Mouse (Mus musculus) layer of hippocampus, adult 6 months (tissue): Measurements from ENCODE around the gene Tas2r104. TPM values are rescaled to one million over a fixed set of nuclear protein-coding genes. Genes with fewer than 3 reads are reported as not detected.

Experiments used
- long read RNA-seq, 2 experiments: library from polyadenylated mRNA; unstranded; transcript quantifications; one replicate each; pipeline ENCODE4 v2.0.0; 2019 to 2020
- polyA plus RNA-seq: library from polyadenylated mRNA; unstranded; fragments of <200 nt; fragmentation: Nextera tagmentation; gene quantifications from 2 replicates; pipeline ENCODE4 v1.2.3, GENCODE M21; 2021

The Tas2r104 gene
- not detected in 2 replicates for polyA plus RNA-seq
- long read RNA-seq, experiment 1: 0 reads
- long read RNA-seq, experiment 2: 0 reads

DNA sequence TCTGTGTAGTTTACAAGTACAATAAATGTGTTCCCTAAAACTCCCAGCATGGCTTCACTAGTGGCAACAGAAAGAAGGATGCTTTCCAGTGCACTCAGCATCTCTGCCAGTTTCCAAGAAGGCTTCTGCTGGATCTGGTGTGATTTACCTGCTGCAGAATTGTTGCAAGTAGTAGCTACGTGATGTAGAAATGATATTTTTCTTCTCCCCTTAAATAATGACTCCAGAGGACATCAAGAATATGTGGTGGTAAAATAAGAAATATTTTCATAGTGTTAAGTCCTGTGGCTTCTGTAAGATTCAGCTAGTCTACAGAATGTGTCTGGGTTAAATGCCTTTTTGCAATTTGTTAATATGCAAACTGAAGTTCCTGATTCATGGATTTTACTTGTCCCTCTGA lies at the start of gene Tas2r104:
Gene Tas2r104 (minus strand): TSS at position 101 of the 400 bp plus-strand sequence.

DNA sequence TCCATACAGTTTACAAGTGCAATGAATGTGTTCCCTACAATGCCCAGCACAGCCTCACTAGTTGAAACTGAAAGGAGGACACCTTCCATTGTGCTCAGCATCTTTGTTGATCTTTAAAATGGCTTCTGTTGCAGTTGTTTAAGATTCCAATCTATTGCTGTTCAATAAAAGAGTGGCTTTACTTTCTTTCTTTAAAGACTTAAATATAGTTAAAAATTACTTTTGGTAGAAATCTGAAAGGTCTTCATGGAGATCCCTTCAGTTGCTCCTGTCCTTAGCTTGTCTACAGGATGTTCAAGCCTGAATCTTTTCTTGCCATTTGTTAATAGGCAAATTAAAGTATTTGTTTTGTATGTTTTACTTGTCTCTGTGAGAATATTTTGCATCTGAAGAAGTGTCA lies 4.4 kb upstream of the Tas2r104 start, which contains the start of gene Tas2r114:
Gene Tas2r114 (minus strand): TSS at position 101 of the 400 bp plus-strand sequence.

GRCm38 (mm10) chr6:131687395-131687794 lies 1.9 kb upstream of the Tas2r104 start, which contains the start of gene Tas2r105:
Gene Tas2r105 (minus strand): TSS chr6:131687495.

GRCm38 (mm10) chr6:131678786-131679185 lies 6.8 kb downstream of the Tas2r104 start, which contains the start of gene Tas2r106:
Gene Tas2r106 (minus strand): TSS chr6:131678886.

DNA sequence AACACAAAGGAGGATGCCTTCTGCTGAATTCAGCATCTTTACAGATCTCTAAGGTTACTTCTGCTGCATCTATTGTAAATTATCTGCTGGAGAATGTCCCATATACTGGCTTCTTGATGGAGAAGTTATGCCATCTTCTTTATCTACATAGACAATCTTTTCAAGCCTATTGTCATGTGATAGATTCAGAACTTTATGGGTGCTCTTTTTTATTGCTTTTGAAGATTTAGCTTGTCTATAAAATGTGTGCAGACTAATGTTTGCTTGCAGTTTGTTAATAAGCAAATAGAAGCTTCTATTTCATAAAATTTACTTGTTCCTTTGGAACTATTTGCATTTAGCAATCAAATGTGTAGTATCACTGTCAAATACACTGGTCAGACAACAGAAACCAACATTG lies 25.5 kb downstream of the Tas2r104 start, which contains the start of gene Tas2r107:
Gene Tas2r107 (minus strand): TSS at position 101 of the 400 bp plus-strand sequence.

Other genes starting within 250 kb of the Tas2r104 start
- not detected in 2 replicates for gene 5430401F13Rik, start 199.3 kb downstream of the Tas2r104 start, polyA plus RNA-seq
- not detected in 2 replicates for gene Gm6619, start 199.3 kb downstream of the Tas2r104 start, polyA plus RNA-seq
- not detected in 2 replicates for gene Tas2r130, start 54.8 kb downstream of the Tas2r104 start, polyA plus RNA-seq
- not detected in 2 replicates for gene Tas2r107, start 25.6 kb downstream of the Tas2r104 start, polyA plus RNA-seq
- gene Tas2r106, start 6.9 kb downstream of the Tas2r104 start, polyA plus RNA-seq: not detected in 2 replicates
- gene Tas2r105, start 1.8 kb upstream of the Tas2r104 start, polyA plus RNA-seq: not detected in 2 replicates
- not detected in 2 replicates for gene Tas2r114, start 4.3 kb upstream of the Tas2r104 start, polyA plus RNA-seq